ENCODE assay signal across 8 mouse cellular contexts in genomic region chr5:136258919-136259318, GRCm38 (mm10). TPM values are rescaled to one million over a fixed set of nuclear protein-coding genes. Genes with fewer than 3 reads are reported as not detected.
DNase-seq lines count a peak whose midpoint lies in the region; ATAC-seq and TF ChIP-seq lines count a peak whose summit lies in the region.

No protein-coding gene starts in this region.

- peak; percentile 37 for DNase-seq in MEL-GATA-1-ER (ENCODE audit: extremely low read depth, low read depth)
- DNase-seq in cerebellum, adult 9-11 months: peak; percentile 42
- peak; percentile 71 for DNase-seq in gastrocnemius, adult 18-20 months (ENCODE audit: low spot score)
- DNase-seq in kidney, postnatal 0 days (ENCODE audit: low spot score): peak; percentile 85
- DNase-seq in lung, adult 18-20 months: peak; percentile 39 to 50
- DNase-seq in retina, embryonic 14.5 days (ENCODE audit: low spot score): peak; percentile 84
- peak; percentile 41 to 74 for DNase-seq in urinary bladder, postnatal 4 days (ENCODE audit: low spot score in 2 of 2)

- TF ChIP-seq CTCF in C2C12 (IDR thresholded peaks at IDR 0.05; ENCODE audit: control insufficient read depth, insufficient read depth, insufficient read length): peak; percentile 22
- peak; percentile 94 for TF ChIP-seq CTCF in kidney, postnatal 0 days (IDR thresholded peaks at IDR 0.05; ENCODE audit: low read depth)

- no peaks in the 10 kb centered on the region for H3K79me2 ChIP-seq in C2C12 (ENCODE audit: control insufficient read depth, insufficient read depth)

- H3K9ac ChIP-seq in kidney, postnatal 0 days (ENCODE audit: low read depth, low read length): no peak overlapping the region

- WGBS in kidney, postnatal 0 days: 34% methylated on average over 6 of the region's 6 CpGs

- no peak overlapping the region for H3ac ChIP-seq in C2C12 (ENCODE audit: control insufficient read depth, insufficient read length, low read depth)

- no peak; the same call in 1 of the 2 replicates for ATAC-seq in kidney, postnatal 0 days (replicated peaks; ENCODE audit: low FRiP score, low read depth)

- no peaks in the 10 kb centered on the region for H3K36me3 ChIP-seq in C2C12 (ENCODE audit: control insufficient read depth, insufficient read depth)
- 0 out of 2 replicates have a peak, but pooled peaks cover 6% of the 10 kb centered on the region for H3K36me3 ChIP-seq in kidney, postnatal 0 days (ENCODE audit: insufficient read depth, low read length)

- H3K27ac ChIP-seq in kidney, postnatal 0 days: no peak overlapping the region

- no peaks in the 10 kb centered on the region for H3K9me3 ChIP-seq in kidney, postnatal 0 days (replicated peaks; ENCODE audit: low read length)

- H3K4me2 ChIP-seq in kidney, postnatal 0 days (ENCODE audit: low read length): no peak overlapping the region

- no peaks in the 10 kb centered on the region for H3K4me1 ChIP-seq in kidney, postnatal 0 days (replicated peaks; ENCODE audit: insufficient read depth, low read length)

- H3K4me3 ChIP-seq in C2C12 (ENCODE audit: insufficient read depth, poor library complexity, severe bottlenecking): no peak overlapping the region
- no peak overlapping the region for H3K4me3 ChIP-seq in kidney, postnatal 0 days (replicated peaks; ENCODE audit: low read depth, low read length)

- no peaks in the 10 kb centered on the region for H3K27me3 ChIP-seq in C2C12 (ENCODE audit: control insufficient read depth, insufficient read depth, insufficient read length)
- no peaks in the 10 kb centered on the region for H3K27me3 ChIP-seq in kidney, postnatal 0 days (ENCODE audit: insufficient read depth, low read length)

- no peaks in the 10 kb centered on the region for H3K79me3 ChIP-seq in C2C12 (ENCODE audit: low read depth)

TF ChIP-seq in C2C12, 6 proteins besides CTCF, POLR2A, EP300 and RAD21:
- no peak for TF ChIP-seq MAX (IDR thresholded peaks at IDR 0.05)
- TF ChIP-seq USF1 (IDR thresholded peaks at IDR 0.05; ENCODE audit: low read depth): no peak
- TF ChIP-seq MYOD1 (IDR thresholded peaks at IDR 0.05; ENCODE audit: control insufficient read depth, insufficient read length, low read depth): no peak
- no peak for TF ChIP-seq MYOG (IDR thresholded peaks at IDR 0.05; ENCODE audit: control insufficient read depth, extremely low read depth, insufficient read length)
- no peak for TF ChIP-seq CEBPB (IDR thresholded peaks at IDR 0.05; ENCODE audit: low read depth)
- no peak for TF ChIP-seq FOSL1 (IDR thresholded peaks at IDR 0.05; ENCODE audit: insufficient read depth, low read length, poor library complexity, severe bottlenecking)

RNA-seq across cellular contexts. Expression of gene Sh2b2, which starts 12.6 kb away (rescaled TPM):
- polyA plus RNA-seq in C2C12 (2012; fragmentation: generic; extraction: Trizol): 9.6 TPM
- 1 to 10 TPM; 2.4 to 2.5 TPM for total RNA-seq in gastrocnemius, adult 18-20 months (2021)
- 3.1 and 4.1 TPM in 2 replicates for polyA plus RNA-seq in kidney, postnatal 0 days (2015; fragmentation: Nextera tagmentation; extraction: Ambion mirVana)
